Mouse (Mus musculus): ENCODE measurements around the gene Wdfy4. TPM values are rescaled to one million over a fixed set of nuclear protein-coding genes. Genes with fewer than 3 reads are reported as not detected.

The Wdfy4 gene
- polyA plus RNA-seq, 1 experiment from 2014 or later, result 0.09 TPM

DNA sequence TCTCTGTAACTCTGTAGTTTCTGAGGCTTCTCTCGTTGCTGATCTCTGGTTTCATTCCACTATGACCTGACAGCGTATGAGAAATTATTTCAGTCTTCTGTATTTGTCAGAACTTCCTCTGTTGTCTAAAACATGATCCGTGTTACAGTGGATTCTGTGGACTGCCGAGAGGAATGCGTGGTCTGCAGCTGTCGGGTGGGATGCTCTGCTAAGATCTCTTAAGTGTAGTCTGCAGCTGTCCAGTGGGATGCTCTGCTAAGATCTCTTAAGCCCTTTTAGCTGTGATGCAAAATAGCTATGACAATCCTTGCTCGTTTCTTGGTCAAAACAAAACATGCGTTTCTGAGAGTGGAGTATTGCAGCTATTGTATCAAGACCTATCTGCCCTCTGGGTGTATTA is 25.5 kb upstream of the Wdfy4 start:
- H3K27me3 ChIP-seq, result peaks cover 11% of the 10 kb centered on the region
- H3K4me1 ChIP-seq (replicated peaks), result peaks cover 7% of the 10 kb centered on the region
- no peak overlapping the region for H3K9ac ChIP-seq (replicated peaks)
- no peak overlapping the region for H3K4me3 ChIP-seq (replicated peaks)
- WGBS, result 83% methylated on average over 8 of the region's 8 CpGs
- H3K27ac ChIP-seq, result no peak overlapping the region
- no peak overlapping the region for H3K4me2 ChIP-seq (replicated peaks)
- H3K36me3 ChIP-seq, result no peaks in the 10 kb centered on the region
- no peaks in the 10 kb centered on the region for H3K9me3 ChIP-seq
- ATAC-seq, result no peak

DNA sequence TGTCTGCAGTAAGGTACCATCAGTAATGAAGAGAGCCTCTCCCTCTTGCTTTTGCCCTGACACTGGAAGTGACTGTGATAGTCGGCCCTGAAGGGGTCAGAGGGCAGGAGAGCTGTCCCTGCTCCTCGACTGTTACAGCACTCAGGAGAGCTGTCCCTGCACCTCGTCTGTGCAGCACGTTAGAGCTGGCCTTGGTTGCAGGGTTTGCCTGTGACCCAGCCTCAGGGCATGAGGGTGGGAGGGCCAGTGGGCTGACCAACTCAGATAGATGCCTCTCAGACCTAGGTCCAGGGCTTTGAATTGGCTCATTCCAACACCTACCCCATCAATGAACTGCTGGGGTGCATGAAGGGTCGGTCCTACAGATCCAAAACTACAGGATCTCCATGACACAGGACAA is 23.0 kb upstream of the Wdfy4 start:
- H3K4me2 ChIP-seq (replicated peaks), result no peak overlapping the region
- ATAC-seq, result no peak
- no peak overlapping the region for H3K9ac ChIP-seq (replicated peaks)
- H3K27me3 ChIP-seq, result no peaks in the 10 kb centered on the region
- no peaks in the 10 kb centered on the region for H3K9me3 ChIP-seq
- H3K36me3 ChIP-seq, result no peaks in the 10 kb centered on the region
- no peaks in the 10 kb centered on the region for H3K4me1 ChIP-seq (replicated peaks)
- 55% methylated on average over 5 of the region's 5 CpGs for WGBS
- no peak overlapping the region for H3K27ac ChIP-seq
- H3K4me3 ChIP-seq (replicated peaks), result no peak overlapping the region

DNA sequence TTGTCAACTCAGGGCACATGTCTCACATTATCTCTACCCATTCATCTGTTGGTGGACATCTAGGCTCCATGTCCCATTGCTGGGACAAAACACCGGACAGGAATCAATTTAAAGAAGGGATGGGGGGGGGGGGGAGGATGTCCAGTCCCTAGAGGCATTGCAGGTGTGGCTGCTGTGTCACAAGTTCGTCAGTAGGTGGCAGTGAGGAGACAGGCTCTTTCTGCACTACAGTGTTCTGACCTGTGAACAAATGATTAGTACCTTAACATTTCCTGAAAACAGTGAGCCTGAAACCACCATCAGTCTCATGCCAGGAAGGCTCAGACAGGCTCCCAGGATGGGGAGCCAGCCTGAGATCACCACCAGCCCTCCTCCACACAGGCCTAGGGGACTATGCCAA is 21.7 kb upstream of the Wdfy4 start:
- no peak overlapping the region for H3K4me2 ChIP-seq (replicated peaks)
- H3K27ac ChIP-seq, result no peak overlapping the region
- H3K4me3 ChIP-seq (replicated peaks), result no peak overlapping the region
- WGBS, result 21% methylated on average over 2 of the region's 2 CpGs
- no peaks in the 10 kb centered on the region for H3K4me1 ChIP-seq (replicated peaks)
- no peaks in the 10 kb centered on the region for H3K27me3 ChIP-seq
- no peaks in the 10 kb centered on the region for H3K9me3 ChIP-seq
- ATAC-seq, result 0 out of 2 replicates have a peak, but pooled peaks have one; percentile 45
- no peaks in the 10 kb centered on the region for H3K36me3 ChIP-seq
- no peak overlapping the region for H3K9ac ChIP-seq (replicated peaks)

DNA sequence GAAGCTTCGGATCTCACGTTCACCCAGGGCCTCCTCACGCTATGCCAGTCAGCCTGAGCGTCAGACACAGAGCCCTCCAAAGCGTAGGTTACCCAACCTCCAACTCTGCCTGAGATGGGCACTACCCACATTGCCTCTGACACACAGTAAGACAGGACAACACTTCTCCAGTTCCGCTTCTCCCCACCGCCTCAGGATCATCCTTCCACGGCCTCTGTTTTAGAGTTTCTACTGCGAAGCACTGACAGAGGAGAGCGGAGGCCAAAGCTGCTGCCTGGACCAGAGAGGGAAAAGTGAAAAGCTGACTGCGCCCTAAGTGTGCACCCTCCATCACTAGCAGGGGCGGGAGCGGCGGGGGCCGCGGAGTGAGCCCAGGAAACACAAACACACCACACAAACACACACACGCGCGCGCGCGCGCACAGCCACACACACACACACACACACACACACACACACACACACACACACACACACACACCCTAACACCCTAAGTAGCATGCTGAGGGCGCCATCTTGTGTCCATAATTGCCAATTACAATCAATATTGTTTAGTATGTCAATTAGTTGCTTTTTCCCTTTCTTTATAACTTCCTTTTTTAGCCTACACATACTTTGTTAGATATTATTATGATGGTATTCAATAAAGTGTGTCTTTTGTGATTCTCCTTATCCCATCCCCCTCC is 20.1 kb upstream of the Wdfy4 start:
- Histone ChIP-seq H3K4me3 (replicated peaks) (peak overlapping the region; percentile 24; the same call in 1 of the 2 replicates), H3K4me1 (replicated peaks) (no peaks in the 10 kb centered on the region), H3K27me3 (no peaks in the 10 kb centered on the region), H3K27ac (no peak overlapping the region), H3K9me3 (no peaks in the 10 kb centered on the region), H3K4me2 (replicated peaks) (peak overlapping the region; percentile 49), H3K36me3 (no peaks in the 10 kb centered on the region), H3K9ac (replicated peaks) (no peak overlapping the region)
- peak; percentile 73; the same call in 1 of the 2 replicates for ATAC-seq
- WGBS, result 31% methylated on average over 24 of the region's 24 CpGs

DNA sequence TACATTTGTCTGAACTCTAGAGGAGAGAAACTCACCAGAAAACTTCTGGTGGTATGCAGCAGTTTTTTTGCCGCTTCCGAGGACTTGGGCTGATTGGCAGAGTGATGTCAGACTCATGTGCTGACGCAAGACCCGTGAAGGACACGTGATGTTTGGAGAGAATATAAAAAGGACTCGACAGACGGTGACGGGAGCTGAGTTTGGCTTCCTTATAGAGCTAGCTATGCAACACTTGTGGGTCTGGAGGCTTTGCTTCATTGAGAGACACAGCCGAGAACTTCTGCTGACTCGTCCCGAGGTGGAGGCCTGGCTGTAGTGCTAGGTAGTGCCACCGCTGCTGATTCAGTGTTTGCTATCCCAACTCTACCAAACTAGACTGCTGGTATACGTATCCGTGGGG is 18.5 kb upstream of the Wdfy4 start:
- no peak overlapping the region for H3K4me2 ChIP-seq (replicated peaks)
- H3K4me3 ChIP-seq (replicated peaks), result no peak overlapping the region
- H3K36me3 ChIP-seq, result no peaks in the 10 kb centered on the region
- H3K4me1 ChIP-seq (replicated peaks), result no peaks in the 10 kb centered on the region
- no peak overlapping the region for H3K27ac ChIP-seq
- H3K27me3 ChIP-seq, result no peaks in the 10 kb centered on the region
- no peak for ATAC-seq
- H3K9ac ChIP-seq (replicated peaks), result no peak overlapping the region
- H3K9me3 ChIP-seq, result no peaks in the 10 kb centered on the region
- WGBS, result 91% methylated on average over 14 of the region's 14 CpGs

DNA sequence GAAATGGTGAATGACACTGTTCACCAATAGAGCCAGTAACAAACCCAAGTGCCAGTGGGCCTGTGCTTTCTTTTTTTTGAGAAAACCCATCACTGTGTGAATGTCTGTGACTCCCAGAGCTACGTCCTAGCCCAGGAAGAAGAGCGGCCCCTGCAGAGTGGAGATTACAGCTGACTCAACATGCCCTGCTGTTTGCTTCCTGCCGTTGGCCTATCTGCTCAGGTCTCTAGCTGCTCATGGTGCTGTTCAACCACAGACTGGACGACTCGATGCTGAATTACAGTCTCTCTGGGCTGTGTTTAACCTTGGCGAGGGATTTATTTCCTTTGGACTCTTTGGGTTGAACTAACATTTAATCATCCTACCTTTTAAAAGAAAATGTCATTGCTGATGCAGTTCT is 17.6 kb upstream of the Wdfy4 start:
- Histone ChIP-seq H3K27ac (no peak overlapping the region), H3K9ac (replicated peaks) (no peak overlapping the region), H3K27me3 (no peaks in the 10 kb centered on the region), H3K4me3 (replicated peaks) (no peak overlapping the region), H3K9me3 (no peaks in the 10 kb centered on the region), H3K4me1 (replicated peaks) (no peaks in the 10 kb centered on the region), H3K4me2 (replicated peaks) (no peak overlapping the region), H3K36me3 (no peaks in the 10 kb centered on the region)
- ATAC-seq, result no peak
- 85% methylated on average over 6 of the region's 6 CpGs for WGBS

DNA sequence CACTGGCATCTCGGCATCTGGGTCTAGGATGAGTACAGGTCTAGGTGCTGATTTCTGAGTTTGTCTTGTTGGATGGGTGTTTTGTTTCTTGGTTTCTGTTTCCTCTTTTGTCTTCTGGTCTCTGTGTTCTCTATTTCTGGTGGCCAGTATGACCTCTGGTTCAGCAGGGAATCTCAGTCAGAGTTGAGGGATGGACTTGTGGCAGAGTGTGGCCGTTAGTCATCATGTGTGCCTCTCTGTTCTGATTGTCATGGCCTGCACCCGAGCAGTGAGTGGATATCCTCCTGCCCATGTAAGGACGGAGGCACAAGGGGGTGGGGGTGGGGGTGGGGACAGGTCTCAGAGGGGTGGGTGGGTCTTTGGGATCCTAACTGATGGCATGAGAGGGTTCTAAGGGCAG is 16.9 kb upstream of the Wdfy4 start:
- no peak for ATAC-seq
- no peaks in the 10 kb centered on the region for H3K27me3 ChIP-seq
- H3K9ac ChIP-seq (replicated peaks), result no peak overlapping the region
- H3K9me3 ChIP-seq, result no peaks in the 10 kb centered on the region
- H3K4me1 ChIP-seq (replicated peaks), result no peaks in the 10 kb centered on the region
- no peak overlapping the region for H3K27ac ChIP-seq
- no peak overlapping the region for H3K4me2 ChIP-seq (replicated peaks)
- no peak overlapping the region for H3K4me3 ChIP-seq (replicated peaks)
- WGBS, result 80% methylated on average over 4 of the region's 4 CpGs
- no peaks in the 10 kb centered on the region for H3K36me3 ChIP-seq

DNA sequence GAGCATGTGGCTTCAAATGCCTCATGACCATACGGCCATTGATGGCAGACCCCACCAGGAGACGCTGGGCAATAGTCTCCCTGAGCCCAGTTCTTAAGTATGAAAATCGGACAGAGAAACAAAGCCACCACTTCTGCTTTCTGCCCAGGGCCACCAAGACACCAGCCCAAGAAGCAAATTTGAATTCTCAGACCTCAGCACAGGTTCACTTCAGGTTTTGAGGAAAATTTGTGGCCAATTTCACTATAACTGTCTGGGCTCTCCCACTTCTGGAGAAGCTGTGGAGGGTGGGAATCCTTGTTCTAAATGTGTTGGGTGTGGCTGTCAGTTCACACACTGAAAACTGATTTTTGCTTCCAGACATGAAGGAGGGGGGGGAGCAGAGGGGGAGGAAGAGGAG is 8.9 kb upstream of the Wdfy4 start:
- Histone ChIP-seq H3K9me3 (no peaks in the 10 kb centered on the region), H3K4me2 (replicated peaks) (no peak overlapping the region), H3K27me3 (no peaks in the 10 kb centered on the region), H3K4me1 (replicated peaks) (no peaks in the 10 kb centered on the region), H3K9ac (replicated peaks) (no peak overlapping the region), H3K27ac (no peak overlapping the region), H3K4me3 (replicated peaks) (no peak overlapping the region), H3K36me3 (no peaks in the 10 kb centered on the region)
- 82% methylated on average over 3 of the region's 3 CpGs for WGBS
- ATAC-seq, result no peak

DNA sequence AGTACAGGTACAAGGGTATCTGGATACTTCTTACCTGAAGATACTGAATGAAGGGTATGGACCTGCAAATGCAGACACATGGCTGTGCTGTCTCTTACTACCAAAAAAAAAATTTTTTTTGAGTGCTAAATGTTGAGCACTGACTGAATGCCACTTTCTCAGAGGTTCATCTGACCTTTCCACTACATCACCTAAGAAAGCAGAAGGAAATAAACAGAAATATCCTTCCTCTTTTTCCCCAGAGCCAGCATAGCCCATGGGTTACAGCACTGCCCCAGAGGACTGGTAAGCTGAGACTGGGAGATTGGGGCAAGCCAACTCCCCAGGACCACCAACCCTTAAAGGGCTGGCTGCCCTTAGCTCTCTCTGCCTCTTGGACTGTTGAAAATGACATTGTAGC is 8.5 kb upstream of the Wdfy4 start:
- ATAC-seq, result no peak
- H3K4me2 ChIP-seq (replicated peaks), result no peak overlapping the region

DNA sequence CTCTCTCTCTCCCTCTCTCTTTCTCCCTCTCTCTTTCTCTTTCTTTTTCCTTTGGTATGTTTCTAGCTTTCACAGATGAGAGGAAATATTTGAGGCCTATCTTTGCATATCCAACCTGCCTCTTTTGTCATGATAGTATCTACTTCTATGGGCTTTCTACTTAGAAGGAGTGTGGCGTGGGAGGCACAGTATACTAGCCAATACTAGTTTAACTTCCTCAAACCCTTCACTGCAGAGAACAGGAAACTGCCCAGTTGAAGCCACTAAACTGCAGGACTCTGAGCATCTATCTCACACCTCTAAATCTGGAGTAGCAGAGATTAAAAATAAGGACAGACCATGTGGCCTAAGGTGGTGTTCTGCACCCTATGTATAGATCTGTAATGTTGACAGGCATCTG is 5.3 kb upstream of the Wdfy4 start:
- WGBS, result 78% methylated on average over 1 of the region's 1 CpGs

More for the DNA sequence above, 8.5 kb upstream of the Wdfy4 start:
- Histone ChIP-seq H3K27ac (no peak overlapping the region), H3K36me3 (no peaks in the 10 kb centered on the region), H3K9ac (replicated peaks) (no peak overlapping the region), H3K4me3 (replicated peaks) (no peak overlapping the region), H3K27me3 (no peaks in the 10 kb centered on the region), H3K9me3 (no peaks in the 10 kb centered on the region), H3K4me1 (replicated peaks) (no peaks in the 10 kb centered on the region)

DNA sequence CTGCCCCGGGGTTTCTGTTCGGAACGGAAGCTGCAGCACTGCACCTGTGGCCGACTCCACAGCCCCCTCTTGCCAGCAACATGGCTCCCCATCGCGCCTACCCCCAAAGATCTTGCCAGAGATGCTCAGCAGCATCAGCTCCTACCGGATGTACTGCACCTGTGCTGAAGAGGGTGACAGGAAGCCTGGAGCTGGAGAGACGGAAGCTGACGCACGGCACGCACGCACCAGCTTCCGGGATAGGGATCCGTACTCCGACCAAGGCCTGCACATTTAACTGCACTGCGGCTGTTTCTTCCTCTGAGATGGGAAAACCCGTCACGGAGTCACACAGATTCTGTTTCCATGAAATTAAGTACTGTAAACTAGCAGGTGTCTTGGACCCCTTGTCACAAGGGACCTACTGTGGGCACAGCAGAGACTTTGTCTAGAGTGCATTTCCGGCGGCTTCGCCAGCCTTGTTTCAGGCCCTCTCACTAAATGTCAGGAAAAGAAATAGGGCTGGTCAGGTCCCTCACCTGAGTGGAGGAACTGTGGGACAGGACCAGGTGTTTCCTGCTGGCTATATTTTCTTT is 4.6 kb upstream of the Wdfy4 start:
- H3K4me1 ChIP-seq (replicated peaks), result peaks cover 4% of the 10 kb centered on the region; the same call in 1 of the 2 replicates
- no peaks in the 10 kb centered on the region for H3K9me3 ChIP-seq
- ATAC-seq, result no peak
- H3K36me3 ChIP-seq, result no peaks in the 10 kb centered on the region
- no peak overlapping the region for H3K4me2 ChIP-seq (replicated peaks)
- no peak overlapping the region for H3K9ac ChIP-seq (replicated peaks)
- H3K4me3 ChIP-seq (replicated peaks), result no peak overlapping the region
- 93% methylated on average over 21 of the region's 21 CpGs for WGBS
- H3K27me3 ChIP-seq, result no peaks in the 10 kb centered on the region
- no peak overlapping the region for H3K27ac ChIP-seq

More for the DNA sequence above, 5.3 kb upstream of the Wdfy4 start:
- Histone ChIP-seq H3K4me2 (replicated peaks) (no peak overlapping the region), H3K4me1 (replicated peaks) (peaks cover 4% of the 10 kb centered on the region; the same call in 1 of the 2 replicates), H3K27me3 (no peaks in the 10 kb centered on the region), H3K27ac (no peak overlapping the region), H3K9me3 (no peaks in the 10 kb centered on the region), H3K9ac (replicated peaks) (no peak overlapping the region), H3K4me3 (replicated peaks) (no peak overlapping the region), H3K36me3 (no peaks in the 10 kb centered on the region)
- no peak for ATAC-seq

DNA sequence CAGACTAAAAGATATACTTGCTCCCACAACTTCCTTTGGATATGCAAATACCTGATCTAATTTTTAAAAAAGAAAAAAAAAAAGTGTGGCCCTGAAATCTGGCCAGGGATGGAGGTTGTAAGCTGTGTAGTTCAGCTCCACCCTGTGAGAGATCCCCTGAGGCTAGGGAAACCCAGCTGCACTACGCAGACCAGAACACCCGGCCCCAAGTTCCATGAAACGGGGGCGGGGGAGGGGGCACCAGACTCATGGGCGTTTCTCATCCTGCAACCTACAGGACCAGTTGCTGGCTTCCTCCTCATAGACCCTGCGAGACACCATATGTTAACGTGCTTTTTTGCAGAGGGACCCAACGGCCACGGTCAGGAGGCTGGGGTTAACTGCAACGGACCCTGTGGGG is 3.9 kb upstream of the Wdfy4 start:
- no peak for ATAC-seq
- WGBS, result 80% methylated on average over 10 of the region's 10 CpGs
- no peaks in the 10 kb centered on the region for H3K9me3 ChIP-seq

DNA sequence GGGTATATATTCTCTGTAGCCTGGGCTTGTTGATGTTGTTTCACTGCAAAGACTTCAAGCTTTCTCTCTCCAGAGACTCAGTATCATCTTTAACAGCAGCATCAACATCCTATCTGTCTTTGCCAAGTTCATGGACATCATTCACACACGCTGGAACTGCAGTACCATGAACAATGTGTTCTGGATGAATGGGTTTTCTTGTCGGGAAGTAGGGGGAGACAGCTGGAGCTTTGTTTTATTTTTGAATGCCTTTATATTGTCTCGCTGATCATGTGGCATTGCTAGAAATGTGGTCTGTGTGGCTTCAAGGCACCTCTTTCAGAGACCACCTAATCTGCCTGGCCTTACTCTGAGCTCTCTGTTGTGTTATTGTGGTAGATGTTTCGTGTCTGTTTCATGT is 1.9 kb upstream of the Wdfy4 start:
- H3K4me2 ChIP-seq (replicated peaks), result no peak overlapping the region
- no peak overlapping the region for H3K27ac ChIP-seq
- H3K4me3 ChIP-seq (replicated peaks), result no peak overlapping the region
- no peaks in the 10 kb centered on the region for H3K36me3 ChIP-seq
- H3K9me3 ChIP-seq, result no peaks in the 10 kb centered on the region
- H3K4me1 ChIP-seq (replicated peaks), result peaks cover 4% of the 10 kb centered on the region; the same call in 1 of the 2 replicates
- H3K9ac ChIP-seq (replicated peaks), result no peak overlapping the region
- H3K27me3 ChIP-seq, result no peaks in the 10 kb centered on the region
- no peak for ATAC-seq
- WGBS, result 31% methylated on average over 4 of the region's 4 CpGs

More for the DNA sequence above, 3.9 kb upstream of the Wdfy4 start:
- Histone ChIP-seq H3K27me3 (no peaks in the 10 kb centered on the region), H3K4me2 (replicated peaks) (no peak overlapping the region), H3K36me3 (no peaks in the 10 kb centered on the region), H3K9ac (replicated peaks) (no peak overlapping the region), H3K27ac (no peak overlapping the region), H3K4me1 (replicated peaks) (peaks cover 4% of the 10 kb centered on the region; the same call in 1 of the 2 replicates), H3K4me3 (replicated peaks) (no peak overlapping the region)

Data from midbrain, embryonic 13.5 days (tissue).